Mouse (Mus musculus) lung, embryonic 15.5 days (tissue): ENCODE measurements around the gene Ptprs. TPM values are rescaled to one million over a fixed set of nuclear protein-coding genes. Genes with fewer than 3 reads are reported as not detected.

Experiments
- ATAC-seq: fragments of 200-750 bp; cut with Nextera tagmentation; 2 replicates; pipeline ENCODE4 v1.8.0; 2017; ENCODE audit warnings: moderate number of reproducible peaks, borderline replicate concordance; ENCODE audit not compliant: low FRiP score, low TSS enrichment; ENCODE audit errors: extremely low read depth
- H3K27ac ChIP-seq: fragments of 300-500 bp; sonication (generic); 2 replicates; pipeline ENCODE4 v1.5.1; 2015; ENCODE audit warnings: moderate library complexity, mild to moderate bottlenecking, inconsistent platforms
- H3K27me3 ChIP-seq: fragments of 300-500 bp; sonication (generic); 2 replicates; pipeline ENCODE4 v1.6.1; 2015; ENCODE audit warnings: inconsistent platforms
- H3K36me3 ChIP-seq: fragments of 300-500 bp; sonication (generic); 2 replicates; pipeline ENCODE4 v1.6.1; 2015; ENCODE audit warnings: inconsistent platforms
- H3K4me1 ChIP-seq: fragments of 300-500 bp; sonication (generic); 2 replicates; pipeline ENCODE4 v1.6.1; 2015; ENCODE audit warnings: inconsistent platforms
- H3K4me2 ChIP-seq: fragments of 300-500 bp; sonication (generic); 2 replicates; pipeline ENCODE4 v1.6.1; 2015; ENCODE audit warnings: inconsistent platforms, mild to moderate bottlenecking, moderate library complexity
- H3K4me3 ChIP-seq: fragments of 300-500 bp; sonication (generic); 2 replicates; pipeline ENCODE4 v1.5.1; 2015; ENCODE audit warnings: mild to moderate bottlenecking, inconsistent platforms
- H3K9ac ChIP-seq: fragments of 300-500 bp; sonication (generic); 2 replicates; pipeline ENCODE4 v1.6.1; 2015; ENCODE audit warnings: inconsistent platforms
- H3K9me3 ChIP-seq: fragments of 300-500 bp; sonication (generic); 2 replicates; pipeline ENCODE4 v1.6.1; 2016; ENCODE audit warnings: inconsistent platforms
- WGBS: fragments of 180-500 bp; shearing (Covaris S2); methylation state at CpG from one replicate; pipeline ENCODE4 v1.1.7; 2015; 5-methylcytosine and 5-hydroxymethylcytosine counted together
- microRNA-seq: library from miRNA; unstranded; fragments of <30 nt; microRNA quantifications from one replicate; pipeline ENCODE4, GENCODE M21; 2016
- polyA plus RNA-seq: library from polyadenylated mRNA; unstranded; fragments of >200 nt; fragmentation: Nextera tagmentation; extraction: Ambion mirVana; gene quantifications from 2 replicates; pipeline ENCODE4 v1.2.1, GENCODE M21; 2015

The Ptprs gene
- polyA plus RNA-seq, 1 experiment from 2014 or later, result 77.9 TPM

GRCm38 (mm10) chr17:56365791-56366673, 110.3 kb downstream of the Ptprs start:
- Histone ChIP-seq H3K9me3 (no peaks in the 10 kb centered on the region), H3K27me3 (no peaks in the 10 kb centered on the region), H3K27ac (peak overlapping the region; percentile 58), H3K9ac (no peak overlapping the region), H3K36me3 (peaks cover 19% of the 10 kb centered on the region; the same call in 1 of the 2 replicates), H3K4me2 (no peak overlapping the region), H3K4me3 (no peak overlapping the region), H3K4me1 (peaks cover 13% of the 10 kb centered on the region; the same call in 1 of the 2 replicates)
- ATAC-seq, result peak; percentile 40; the same call in 1 of the 2 replicates
- WGBS, result 43% methylated on average over 7 of the region's 7 CpGs

Small RNA genes lying within 50 kb of the gene (microRNA-seq; reads per million reads assigned to microRNA genes)
- gene Mir6977, result not detected

Other genes with a start within 250 kb of the Ptprs start
- 11.7 and 13.3 TPM in 2 replicates for gene Fem1a, start 219.7 kb downstream of the Ptprs start, polyA plus RNA-seq
- gene Ticam1, start 199.7 kb downstream of the Ptprs start, polyA plus RNA-seq, result 4.2 and 4.6 TPM in 2 replicates
- gene Plin3, start 183.6 kb downstream of the Ptprs start, polyA plus RNA-seq, result 82.4 and 82.5 TPM in 2 replicates
- gene Arrdc5, start 176.2 kb downstream of the Ptprs start, polyA plus RNA-seq, result not detected in 2 replicates
- 148 and 150 TPM in 2 replicates for gene Uhrf1, start 173.2 kb downstream of the Ptprs start, polyA plus RNA-seq
- 33.4 and 33.7 TPM in 2 replicates for gene Kdm4b, start 150.4 kb downstream of the Ptprs start, polyA plus RNA-seq
- not detected in 2 replicates for gene Znrf4, start 35.9 kb upstream of the Ptprs start, polyA plus RNA-seq
- gene Gm20219, start 77.9 kb upstream of the Ptprs start, polyA plus RNA-seq, result 2.4 and 4.5 TPM in 2 replicates
- 76.0 and 90.1 TPM in 2 replicates for gene Safb2, start 108.1 kb upstream of the Ptprs start, polyA plus RNA-seq
- 92.7 and 96.6 TPM in 2 replicates for gene Safb, start 108.3 kb upstream of the Ptprs start, polyA plus RNA-seq
- 206 and 215 TPM in 2 replicates for gene 2410015M20Rik, start 133.3 kb upstream of the Ptprs start, polyA plus RNA-seq
- 1,553 and 1,704 TPM in 2 replicates for gene Rpl36, start 136.9 kb upstream of the Ptprs start, polyA plus RNA-seq
- 51.7 and 54.0 TPM in 2 replicates for gene Lonp1, start 150.4 kb upstream of the Ptprs start, polyA plus RNA-seq
- 0.52 and 1.2 TPM in 2 replicates for gene Catsperd, start 151.7 kb upstream of the Ptprs start, polyA plus RNA-seq
- gene Ranbp3, start 196.8 kb upstream of the Ptprs start, polyA plus RNA-seq, result 90.8 and 96.6 TPM in 2 replicates
- gene Ndufa11, start 241.3 kb upstream of the Ptprs start, polyA plus RNA-seq, result 465 and 491 TPM in 2 replicates
- gene Vmac, start 241.5 kb upstream of the Ptprs start, polyA plus RNA-seq, result 13.6 and 16.2 TPM in 2 replicates